Mouse (Mus musculus): ENCODE measurements around the gene Ift88.

DNA sequence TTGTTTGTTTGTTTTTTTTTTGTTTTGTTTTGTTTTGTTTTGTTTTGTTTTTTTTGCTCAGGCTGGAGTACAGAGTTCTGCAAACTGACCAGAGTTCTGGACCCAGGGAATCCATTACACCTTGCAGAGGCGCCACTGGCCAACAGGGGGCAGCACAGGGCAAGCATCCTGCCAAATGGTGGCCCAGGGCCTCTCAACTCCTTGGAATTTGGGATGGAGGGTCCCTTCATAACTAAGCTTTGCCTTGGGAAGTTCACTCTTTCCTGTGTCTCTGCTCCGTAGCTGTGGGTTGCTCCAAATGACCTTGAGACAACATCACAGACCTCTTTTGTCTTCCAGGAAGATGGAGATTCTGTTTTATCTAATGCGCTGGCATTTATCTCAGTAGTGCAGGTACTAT lies 109.4 kb downstream of the Ift88 start:
- TF ChIP-seq CTCF (IDR thresholded peaks at IDR 0.05; ENCODE audit: control insufficient read depth, insufficient read depth, insufficient read length): peak; percentile 79
- no peak for TF ChIP-seq MYOG (IDR thresholded peaks at IDR 0.05; ENCODE audit: control insufficient read depth, extremely low read depth, insufficient read length)
- no peak for TF ChIP-seq MYOD1 (IDR thresholded peaks at IDR 0.05; ENCODE audit: control insufficient read depth, insufficient read length, low read depth)

Measured in C2C12 (cell line).